Mouse (Mus musculus) limb, embryonic 13.5 days (tissue): ENCODE data around the gene Ficd. TPM values are rescaled to one million over a fixed set of nuclear protein-coding genes. Genes with fewer than 3 reads are reported as not detected.
A peak's percentile ranks its signal among the peaks of the same experiment; 100 is the strongest.

Experiments
- ATAC-seq: fragments of 200-750 bp; cut with Nextera tagmentation; 2 replicates; pipeline ENCODE4 v1.8.0; 2017; ENCODE audit warnings: low read depth, moderate number of reproducible peaks, moderate TSS enrichment; ENCODE audit not compliant: low FRiP score
- H3K27ac ChIP-seq: fragments of 300-500 bp; sonication (generic); 2 replicates; pipeline ENCODE4 v1.5.1; 2015; ENCODE audit warnings: inconsistent platforms, mild to moderate bottlenecking, moderate library complexity
- H3K27me3 ChIP-seq: fragments of 300-500 bp; sonication (generic); 2 replicates; pipeline ENCODE4 v1.6.1; 2015; ENCODE audit warnings: mild to moderate bottlenecking, inconsistent platforms
- H3K36me3 ChIP-seq: fragments of 300-500 bp; sonication (generic); 2 replicates; pipeline ENCODE4 v1.6.1; 2015; ENCODE audit warnings: inconsistent platforms, mild to moderate bottlenecking, moderate library complexity
- H3K4me1 ChIP-seq: fragments of 300-500 bp; sonication (generic); 2 replicates; pipeline ENCODE4 v1.6.1; 2015; ENCODE audit warnings: inconsistent platforms
- H3K4me2 ChIP-seq: fragments of 300-500 bp; sonication (generic); replicated peaks from 2 replicates; pipeline ENCODE4 v1.6.1; 2015; ENCODE audit warnings: inconsistent platforms, mild to moderate bottlenecking, moderate library complexity
- H3K4me3 ChIP-seq: fragments of 300-500 bp; sonication (generic); 2 replicates; pipeline ENCODE4 v1.5.1; 2015; ENCODE audit warnings: moderate library complexity, mild to moderate bottlenecking, inconsistent platforms
- H3K9ac ChIP-seq: fragments of 300-500 bp; sonication (generic); 2 replicates; pipeline ENCODE4 v1.6.1; 2015; ENCODE audit warnings: mild to moderate bottlenecking, inconsistent platforms
- H3K9me3 ChIP-seq: fragments of 300-500 bp; sonication (generic); 2 replicates; pipeline ENCODE4 v1.6.1; 2016; ENCODE audit warnings: inconsistent platforms
- WGBS: fragments of 180-500 bp; shearing (Covaris S2); methylation state at CpG from one replicate; pipeline ENCODE4 v1.1.7; 2015; 5-methylcytosine and 5-hydroxymethylcytosine counted together
- polyA plus RNA-seq: library from polyadenylated mRNA; unstranded; fragments of >200 nt; fragmentation: Nextera tagmentation; extraction: Ambion mirVana; gene quantifications from 2 replicates; pipeline ENCODE4 v1.2.1, GENCODE M21; 2015

Ficd gene
- 5.8 and 6.4 TPM in 2 replicates for polyA plus RNA-seq

DNA sequence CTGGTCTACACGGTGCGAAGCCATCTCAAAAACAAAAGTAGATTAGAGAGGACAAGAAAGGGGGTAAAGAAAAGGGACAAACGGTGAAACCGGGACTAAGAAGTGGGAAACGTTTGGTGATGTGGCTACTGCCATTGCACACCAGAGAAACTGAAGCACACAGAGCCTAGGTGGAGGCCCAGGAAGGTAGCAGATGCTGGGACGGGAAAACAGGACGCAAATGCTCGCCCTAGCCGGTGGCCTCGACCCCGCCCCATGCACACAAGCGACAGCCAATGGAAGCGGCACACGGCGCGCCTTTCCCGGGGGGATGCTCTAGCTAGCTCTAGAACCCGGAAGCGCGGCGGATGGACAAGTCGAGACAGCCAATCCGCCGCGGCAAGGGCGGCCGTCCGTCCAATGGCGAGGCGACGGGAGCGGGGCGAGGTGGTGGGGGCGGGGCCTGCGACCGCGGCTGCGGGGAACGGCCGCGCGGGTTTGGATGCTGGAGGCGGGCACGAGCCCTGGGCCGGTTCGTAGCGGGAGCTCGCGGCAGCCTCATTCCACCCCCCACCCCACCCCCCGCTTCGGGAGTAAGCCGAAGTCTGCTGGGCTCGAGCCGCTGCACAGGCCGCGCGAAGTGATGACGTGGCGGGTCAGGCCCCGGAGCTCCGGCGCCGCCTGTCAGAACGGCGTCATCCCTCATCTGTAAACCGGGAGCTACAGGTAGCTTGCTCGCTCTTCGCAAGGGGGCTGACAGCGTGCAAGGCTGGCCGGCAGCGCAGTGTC, at the start of gene Ficd:
Ficd (plus strand) TSS at position 459 of the 768 bp plus-strand sequence.
- Histone ChIP-seq H3K27ac (peak within 1 kb of the TSS; percentile 89), H3K4me1 (peaks cover 22% of the 10 kb centered on the region), H3K27me3 (no peaks in the 10 kb centered on the region), H3K9me3 (no peaks in the 10 kb centered on the region), H3K4me2 (peak within 1 kb of the TSS; percentile 85), H3K4me3 (peak within 1 kb of the TSS; percentile 59), H3K36me3 (peaks cover 33% of the 10 kb centered on the region), H3K9ac (peak within 1 kb of the TSS; percentile 76)
- ATAC-seq: peak; percentile 96
- 1% methylated on average over 71 of the region's 71 CpGs for WGBS

DNA sequence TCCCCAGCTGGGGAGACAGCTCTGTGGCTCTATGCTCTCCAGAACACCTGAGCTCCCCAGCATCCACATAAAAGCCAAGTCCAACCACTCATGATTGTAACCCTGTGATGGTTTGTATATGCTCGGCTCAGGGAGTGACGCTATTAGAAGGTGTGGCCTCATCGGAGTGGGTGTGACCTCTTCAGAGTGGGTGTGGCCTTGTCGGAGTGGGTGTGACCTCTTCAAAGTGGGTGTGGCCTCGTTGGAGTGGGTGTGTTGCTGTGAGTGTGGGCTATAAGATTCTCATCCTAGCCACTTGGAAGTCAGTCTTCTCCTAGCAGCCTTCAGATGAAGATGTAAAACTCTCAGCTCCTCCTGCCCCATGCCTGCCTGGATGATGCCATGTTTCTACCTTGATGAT, 48.1 kb upstream of the Ficd start:
- Histone ChIP-seq H3K9me3 (no peaks in the 10 kb centered on the region), H3K27ac (no peak overlapping the region), H3K36me3 (no peaks in the 10 kb centered on the region), H3K4me3 (no peak overlapping the region), H3K27me3 (no peaks in the 10 kb centered on the region), H3K4me2 (no peak overlapping the region), H3K9ac (no peak overlapping the region), H3K4me1 (peaks cover 22% of the 10 kb centered on the region)
- no peak for ATAC-seq
- WGBS: 86% methylated on average over 5 of the region's 5 CpGs

DNA sequence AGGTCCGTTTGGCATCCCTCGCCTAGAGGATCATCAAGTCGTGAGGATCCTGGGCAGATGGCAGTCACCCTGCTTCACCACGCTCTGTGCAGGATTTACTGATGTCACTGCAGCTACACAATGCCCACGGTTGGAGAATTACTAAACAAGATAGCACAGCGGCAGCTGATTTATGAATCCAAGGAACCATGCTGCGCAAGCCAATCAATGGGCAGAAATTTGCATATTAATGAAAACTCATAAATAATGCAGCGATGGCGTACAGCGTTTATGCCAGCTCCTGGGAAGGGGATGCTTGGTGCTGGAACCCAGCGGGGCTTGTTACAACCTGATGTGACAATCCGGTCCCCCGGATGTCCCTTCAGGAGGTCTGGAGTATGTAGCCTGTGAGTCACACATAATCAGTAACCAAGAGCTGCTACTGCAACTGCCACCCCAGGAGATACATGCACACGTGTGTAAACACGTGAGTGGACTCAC, 45.5 kb upstream of the Ficd start:
- no peak for ATAC-seq
- Histone ChIP-seq H3K36me3 (no peaks in the 10 kb centered on the region), H3K27ac (no peak overlapping the region), H3K9me3 (peaks cover 4% of the 10 kb centered on the region; the same call in 1 of the 2 replicates), H3K27me3 (no peaks in the 10 kb centered on the region), H3K4me2 (no peak overlapping the region), H3K4me3 (no peak overlapping the region), H3K9ac (no peak overlapping the region), H3K4me1 (peaks cover 38% of the 10 kb centered on the region)
- WGBS: 81% methylated on average over 15 of the region's 15 CpGs

DNA sequence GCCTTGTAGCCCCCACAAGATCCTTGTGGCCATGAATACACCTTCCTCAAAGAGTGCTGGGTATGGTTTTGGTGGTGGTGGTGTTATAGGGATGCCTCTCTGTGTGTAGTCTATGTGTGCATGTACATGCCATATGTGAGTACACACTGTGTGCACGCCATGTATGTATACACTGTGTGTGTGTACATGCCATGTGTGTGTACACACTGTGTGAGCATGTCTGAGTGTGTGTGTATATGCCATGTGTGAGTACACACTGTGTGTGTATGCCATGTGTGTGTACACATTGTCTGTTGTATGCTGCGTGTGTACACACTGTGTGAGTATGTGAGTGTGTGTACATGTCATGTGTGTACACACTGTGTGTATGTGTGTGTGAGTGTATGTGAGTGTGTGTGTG, 44.7 kb upstream of the Ficd start:
- WGBS: 93% methylated on average over 2 of the region's 2 CpGs
- ATAC-seq: no peak
- peaks cover 4% of the 10 kb centered on the region; the same call in 1 of the 2 replicates for H3K9me3 ChIP-seq

DNA sequence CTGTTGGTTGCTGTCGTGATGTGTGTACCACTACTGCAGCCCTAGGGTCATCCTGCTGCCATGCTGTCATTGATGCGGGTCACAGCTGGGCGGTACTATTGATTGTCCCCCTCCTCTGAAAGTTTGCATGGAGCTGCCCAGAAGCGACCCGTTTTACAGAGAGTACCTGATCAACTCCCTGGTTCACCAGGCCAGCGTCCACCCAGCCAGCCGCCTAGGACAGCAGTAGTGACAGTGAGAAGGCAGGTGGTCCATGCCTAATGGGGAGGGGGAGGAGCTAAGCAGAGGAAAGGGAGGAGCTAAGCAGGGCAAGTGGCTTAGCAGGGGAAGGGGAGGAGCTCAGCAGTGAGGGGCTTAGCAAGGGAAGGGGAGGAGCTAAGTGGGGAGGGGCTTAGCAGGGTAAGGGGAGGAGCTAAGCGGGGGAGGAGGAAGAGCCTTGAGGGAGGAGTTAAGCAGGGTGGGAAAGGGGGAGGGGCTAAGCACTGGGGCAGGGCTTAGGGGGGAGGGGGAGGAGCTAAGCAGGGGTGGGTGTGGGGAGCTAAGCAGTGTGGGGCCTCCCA, 42.3 kb upstream of the Ficd start:
- 93% methylated on average over 8 of the region's 8 CpGs for WGBS
- peaks cover 46% of the 10 kb centered on the region for H3K4me1 ChIP-seq
- H3K9ac ChIP-seq: no peak overlapping the region
- no peak overlapping the region for H3K4me2 ChIP-seq
- no peaks in the 10 kb centered on the region for H3K36me3 ChIP-seq
- H3K27me3 ChIP-seq: no peaks in the 10 kb centered on the region
- H3K9me3 ChIP-seq: peaks cover 4% of the 10 kb centered on the region; the same call in 1 of the 2 replicates
- no peak overlapping the region for H3K4me3 ChIP-seq
- no peak for ATAC-seq
- H3K27ac ChIP-seq: no peak overlapping the region

More for the DNA sequence above, 44.7 kb upstream of the Ficd start:
- no peak overlapping the region for H3K27ac ChIP-seq
- peaks cover 39% of the 10 kb centered on the region for H3K4me1 ChIP-seq
- no peaks in the 10 kb centered on the region for H3K36me3 ChIP-seq
- no peak overlapping the region for H3K4me3 ChIP-seq
- H3K9ac ChIP-seq: no peak overlapping the region
- no peaks in the 10 kb centered on the region for H3K27me3 ChIP-seq
- no peak overlapping the region for H3K4me2 ChIP-seq

DNA sequence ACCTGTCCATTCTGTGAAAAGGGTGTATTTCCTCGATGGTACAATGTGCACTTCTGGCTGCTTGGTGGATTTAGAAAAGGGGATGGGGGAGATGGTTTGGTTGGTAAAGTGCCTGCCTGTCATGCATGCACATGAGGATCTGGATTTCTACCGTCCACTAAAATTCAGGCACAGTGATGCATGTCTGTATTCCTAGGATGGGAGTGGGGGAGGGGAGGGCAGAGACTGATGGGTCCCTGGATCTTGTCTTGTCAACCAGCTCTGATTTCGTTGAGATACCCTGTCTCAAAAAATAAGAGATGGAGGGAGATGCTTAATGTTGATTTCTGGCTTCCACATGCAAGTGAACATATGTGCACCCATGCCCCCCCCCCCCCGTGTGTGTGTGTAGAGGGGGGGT, 41.6 kb upstream of the Ficd start:
- peaks cover 4% of the 10 kb centered on the region; the same call in 1 of the 2 replicates for H3K9me3 ChIP-seq
- no peaks in the 10 kb centered on the region for H3K27me3 ChIP-seq
- no peak for ATAC-seq
- H3K4me3 ChIP-seq: no peak overlapping the region
- 0 out of 2 replicates have a peak overlapping the region, but pooled peaks have one; percentile 8 for H3K9ac ChIP-seq
- peaks cover 38% of the 10 kb centered on the region for H3K4me1 ChIP-seq
- no peaks in the 10 kb centered on the region for H3K36me3 ChIP-seq
- whole genome bisulfite sequencing: 32% methylated on average over 4 of the region's 4 CpGs
- peak overlapping the region; percentile 95 for H3K27ac ChIP-seq
- peak overlapping the region; percentile 52 for H3K4me2 ChIP-seq

DNA sequence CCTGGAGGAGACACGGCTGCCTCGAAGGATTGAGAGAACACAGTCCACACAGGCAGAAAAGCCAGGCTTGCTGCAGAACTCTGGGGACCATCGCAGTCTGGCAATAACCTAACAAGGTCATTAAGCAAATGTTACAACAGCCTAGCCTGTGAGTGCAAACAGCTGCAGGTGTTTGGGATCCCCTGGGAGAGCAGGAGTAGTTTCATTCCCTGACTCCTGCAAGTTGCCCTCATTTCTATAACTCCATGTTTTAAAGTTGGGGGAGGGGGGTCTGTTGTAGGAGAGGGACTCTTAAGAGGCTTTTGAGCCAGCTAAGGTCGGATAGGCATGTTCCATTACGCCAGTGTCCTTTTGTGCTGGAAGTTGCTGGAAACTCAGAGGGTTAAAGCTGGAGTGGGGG, 41.2 kb upstream of the Ficd start:
- Histone ChIP-seq H3K36me3 (no peaks in the 10 kb centered on the region), H3K4me1 (peaks cover 34% of the 10 kb centered on the region), H3K9me3 (peaks cover 4% of the 10 kb centered on the region; the same call in 1 of the 2 replicates), H3K4me3 (no peak overlapping the region), H3K27ac (peak overlapping the region; percentile 95; the same call in 1 of the 2 replicates), H3K9ac (no peak overlapping the region), H3K4me2 (peak overlapping the region; percentile 52), H3K27me3 (no peaks in the 10 kb centered on the region)
- WGBS: 6% methylated on average over 5 of the region's 5 CpGs
- peak; percentile 88 for ATAC-seq

DNA sequence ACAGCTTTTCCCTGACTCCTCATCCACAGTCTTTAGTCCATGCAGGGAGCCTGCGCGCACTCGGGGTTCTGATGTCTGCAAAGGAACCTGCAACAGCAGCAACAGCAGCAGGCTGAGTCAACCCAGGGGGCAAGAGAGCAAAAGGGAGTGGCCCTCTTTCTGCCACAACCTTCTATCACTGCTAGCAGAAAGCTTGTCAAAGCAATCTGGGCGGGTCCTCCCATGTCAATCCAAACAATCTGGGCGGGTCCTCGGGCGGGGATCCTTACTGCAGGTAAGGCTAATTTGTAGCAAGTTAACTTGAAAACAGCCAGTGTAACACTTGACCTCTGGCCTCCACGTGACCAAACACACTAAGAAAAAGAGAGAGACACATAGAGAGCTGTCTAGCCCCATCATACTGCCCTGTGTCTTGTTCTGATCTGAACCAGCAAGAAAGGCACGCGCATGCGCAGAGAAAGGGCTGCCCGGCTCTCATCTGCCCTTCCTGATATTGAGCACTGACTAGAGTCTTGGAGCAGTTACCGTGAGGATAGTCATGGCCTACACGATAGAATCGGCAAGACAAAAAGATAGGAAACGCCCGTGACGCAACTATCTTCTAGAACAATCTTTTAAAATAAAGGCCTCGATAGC, 35.1 kb upstream of the Ficd start:
- ATAC-seq: no peak
- WGBS: 77% methylated on average over 19 of the region's 19 CpGs
- H3K4me1 ChIP-seq: peaks cover 36% of the 10 kb centered on the region
- H3K27me3 ChIP-seq: no peaks in the 10 kb centered on the region; the same call in 1 of the 2 replicates
- H3K4me2 ChIP-seq: no peak overlapping the region
- H3K36me3 ChIP-seq: no peaks in the 10 kb centered on the region
- no peak overlapping the region for H3K9ac ChIP-seq
- no peaks in the 10 kb centered on the region for H3K9me3 ChIP-seq
- H3K27ac ChIP-seq: no peak overlapping the region
- no peak overlapping the region for H3K4me3 ChIP-seq

DNA sequence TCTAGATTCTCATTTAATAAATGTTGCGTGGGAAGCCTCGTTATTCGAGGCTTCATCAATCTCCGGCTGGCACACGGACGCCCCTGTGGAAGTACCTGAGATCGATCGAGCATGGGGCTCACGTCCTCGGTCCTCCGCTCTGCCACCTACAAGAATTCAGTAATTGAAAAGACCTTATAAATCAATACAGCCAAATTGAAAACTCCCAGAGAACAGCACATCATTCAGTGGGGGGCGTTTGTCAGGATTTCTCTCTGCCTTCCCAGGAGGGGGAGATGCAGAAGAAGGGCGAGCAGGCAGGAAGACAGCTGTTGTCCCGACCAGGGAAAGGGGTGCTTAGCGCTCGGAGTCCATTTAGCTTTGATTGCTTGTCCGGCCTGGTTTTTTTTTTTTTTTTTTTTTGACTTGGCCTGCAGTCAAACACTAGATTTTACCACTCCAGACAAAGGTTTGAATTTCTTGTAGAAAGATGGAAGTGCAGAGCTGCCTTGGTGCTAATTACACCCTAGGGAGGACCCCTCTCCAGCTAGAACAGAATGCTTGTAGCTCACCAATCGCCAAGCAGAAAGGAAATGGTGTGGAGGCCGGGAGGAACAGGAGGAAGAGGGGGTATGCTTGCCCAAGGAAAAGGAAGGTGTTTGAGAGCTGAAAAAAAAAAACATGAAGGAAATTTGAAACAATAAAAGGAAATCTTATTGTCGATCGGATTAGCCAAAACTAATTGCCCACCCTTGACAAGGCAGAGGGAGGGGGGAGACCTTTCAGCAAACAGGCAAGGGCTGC, 31.6 kb upstream of the Ficd start:
- peak overlapping the region; percentile 14; the same call in 1 of the 2 replicates for H3K4me2 ChIP-seq
- no peak overlapping the region for H3K4me3 ChIP-seq
- H3K36me3 ChIP-seq: no peaks in the 10 kb centered on the region
- H3K27ac ChIP-seq: no peak overlapping the region
- WGBS: 35% methylated on average over 21 of the region's 21 CpGs
- H3K27me3 ChIP-seq: no peaks in the 10 kb centered on the region; the same call in 1 of the 2 replicates
- no peaks in the 10 kb centered on the region for H3K9me3 ChIP-seq
- H3K9ac ChIP-seq: no peak overlapping the region
- peak; percentile 59; the same call in 1 of the 2 replicates for ATAC-seq
- H3K4me1 ChIP-seq: peaks cover 23% of the 10 kb centered on the region

DNA sequence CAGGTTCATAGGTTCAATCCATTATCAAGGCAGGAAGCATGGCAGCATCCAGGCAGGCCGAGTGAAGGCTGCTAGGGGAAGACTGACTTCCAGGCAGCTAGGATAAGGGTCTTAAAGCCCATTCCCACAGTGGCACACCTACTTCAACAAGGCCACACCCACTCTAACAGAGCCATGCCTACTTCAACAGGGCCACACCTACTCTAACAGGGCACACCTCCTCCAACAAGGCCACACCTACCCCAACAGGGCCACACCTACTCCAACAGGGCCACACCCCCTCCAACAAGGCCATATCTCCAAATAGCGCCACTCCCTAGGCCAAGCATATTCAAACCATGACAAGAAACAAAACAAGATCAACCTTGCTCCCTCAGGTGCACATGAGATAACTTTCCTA, 22.7 kb upstream of the Ficd start:
- H3K4me3 ChIP-seq: no peak overlapping the region
- no peak for ATAC-seq
- no peak overlapping the region for H3K4me2 ChIP-seq
- WGBS: 81% methylated on average over 2 of the region's 2 CpGs
- no peaks in the 10 kb centered on the region for H3K4me1 ChIP-seq
- H3K27me3 ChIP-seq: no peaks in the 10 kb centered on the region
- H3K36me3 ChIP-seq: no peaks in the 10 kb centered on the region
- H3K27ac ChIP-seq: no peak overlapping the region
- H3K9me3 ChIP-seq: no peaks in the 10 kb centered on the region
- no peak overlapping the region for H3K9ac ChIP-seq

DNA sequence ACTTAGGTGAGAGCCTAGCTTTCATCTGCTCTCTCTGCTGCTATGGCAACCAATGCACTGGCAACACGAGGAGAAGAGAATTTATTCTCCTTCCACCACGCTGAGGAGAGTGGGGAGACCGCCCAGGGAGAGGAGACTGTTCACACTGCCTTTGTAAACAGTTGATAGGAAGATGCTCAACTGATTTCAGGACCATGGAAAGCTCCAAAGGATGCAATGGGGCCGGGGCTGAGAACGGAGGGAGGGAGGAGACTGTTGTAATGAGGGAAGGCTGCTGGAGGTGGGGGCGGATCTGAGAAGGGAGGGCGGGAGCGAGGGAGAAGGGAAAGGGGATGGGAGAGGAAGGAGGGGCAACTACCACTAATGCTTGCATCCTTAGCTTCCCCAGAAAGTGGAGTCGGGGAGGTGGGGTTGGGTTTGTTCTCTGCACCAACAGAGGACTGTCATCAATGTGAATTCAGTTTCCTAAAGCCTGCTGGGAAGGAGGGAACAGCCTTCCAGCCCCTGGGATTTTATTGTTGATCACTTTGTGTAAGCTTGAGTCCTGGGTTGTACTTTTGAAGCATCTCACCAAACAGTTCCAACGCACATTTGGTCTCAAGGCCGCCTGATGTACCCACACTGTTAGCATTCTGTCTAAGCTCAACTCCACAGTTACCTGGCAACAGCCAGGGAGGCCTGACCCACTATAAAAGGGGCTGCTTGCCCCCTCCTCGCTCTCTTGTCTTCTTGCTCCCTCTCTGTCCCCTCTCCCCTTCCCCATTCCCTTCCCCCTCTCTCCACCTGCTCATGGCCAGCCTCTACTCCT, 18.8 kb upstream of the Ficd start:
- Histone ChIP-seq H3K9ac (no peak overlapping the region), H3K36me3 (no peaks in the 10 kb centered on the region), H3K9me3 (no peaks in the 10 kb centered on the region), H3K27me3 (no peaks in the 10 kb centered on the region), H3K4me1 (no peaks in the 10 kb centered on the region), H3K27ac (no peak overlapping the region), H3K4me2 (no peak overlapping the region), H3K4me3 (no peak overlapping the region)
- ATAC-seq: 0 out of 2 replicates have a peak, but pooled peaks have one; percentile 72
- WGBS: 7% methylated on average over 12 of the region's 12 CpGs
